Mouse (Mus musculus) brown adipose tissue, adult 24 weeks (tissue): ENCODE data around the gene Ccdc114. TPM values are rescaled to one million over a fixed set of nuclear protein-coding genes. Genes with fewer than 3 reads are reported as not detected.

Experiments
- H3K27ac ChIP-seq: fragments of 200-500 bp; replicated peaks from 2 replicates; pipeline ENCODE4 v1.5.1; 2012; ENCODE audit warnings: low read depth, mild to moderate bottlenecking, low read length
- H3K4me1 ChIP-seq: fragments of 200-500 bp; 2 replicates; pipeline ENCODE4 v1.6.1; 2012; ENCODE audit warnings: low read length, mixed read lengths; ENCODE audit not compliant: control insufficient read depth, insufficient read depth, insufficient read length
- H3K4me3 ChIP-seq: fragments of 200-500 bp; 2 replicates; pipeline ENCODE4 v1.5.1; 2012; ENCODE audit warnings: low read depth, mild to moderate bottlenecking, low read length, moderate library complexity; ENCODE audit not compliant: insufficient read depth
- polyA plus RNA-seq: library from polyadenylated mRNA; stranded (reverse); fragments of >200 nt; gene quantifications from 2 replicates; pipeline ENCODE4 v1.2.4, GENCODE M21; 2012; ENCODE audit not compliant: missing spikeins, insufficient read depth, insufficient read length

The Ccdc114 gene
- polyA plus RNA-seq, 1 experiment: 1.2 TPM

DNA sequence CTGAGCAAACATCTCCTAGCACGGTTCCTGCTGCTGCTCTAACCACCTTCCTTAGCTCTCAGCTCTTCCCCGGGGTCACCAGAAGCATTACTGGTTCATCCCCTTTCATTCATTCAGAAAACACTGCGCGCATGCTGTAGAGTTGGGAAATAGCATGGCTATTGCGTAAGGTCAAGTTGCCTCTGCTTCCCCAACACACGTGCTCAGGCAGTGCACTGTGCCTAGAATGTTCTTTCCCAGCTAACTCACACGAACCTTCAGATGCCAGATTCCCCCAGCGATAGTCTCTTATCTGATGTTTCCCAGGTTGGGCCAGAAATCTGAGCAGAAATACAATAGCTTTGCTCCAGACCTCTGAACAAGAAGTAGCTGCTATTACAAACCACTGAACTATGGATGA lies 68.6 kb downstream of the Ccdc114 start:
- no peak overlapping the region for H3K4me3 ChIP-seq
- no peak overlapping the region for H3K27ac ChIP-seq
- no peaks in the 10 kb centered on the region for H3K4me1 ChIP-seq

Other genes with a start within 250 kb of the Ccdc114 start
- not detected in 2 replicates for gene Ntn5, start 240.1 kb upstream of the Ccdc114 start, polyA plus RNA-seq
- not detected in 2 replicates for gene Sec1, start 229.7 kb upstream of the Ccdc114 start, polyA plus RNA-seq
- 12.1 and 17.1 TPM in 2 replicates for gene Car11, start 224.2 kb upstream of the Ccdc114 start, polyA plus RNA-seq
- gene Dbp, start 219.0 kb upstream of the Ccdc114 start, polyA plus RNA-seq: 23.3 and 31.5 TPM in 2 replicates
- 445 and 504 TPM in 2 replicates for gene Rpl18, start 208.6 kb upstream of the Ccdc114 start, polyA plus RNA-seq
- 9.2 and 9.9 TPM in 2 replicates for gene Sphk2, start 206.1 kb upstream of the Ccdc114 start, polyA plus RNA-seq
- not detected in 2 replicates for gene Fam83e, start 202.9 kb upstream of the Ccdc114 start, polyA plus RNA-seq
- gene Spaca4, start 198.3 kb upstream of the Ccdc114 start, polyA plus RNA-seq: not detected in 2 replicates
- 0.36 and 0.46 TPM in 2 replicates for gene Lmtk3, start 140.3 kb upstream of the Ccdc114 start, polyA plus RNA-seq
- 0.87 and 1.1 TPM in 2 replicates for gene Sult2b1, start 139.4 kb upstream of the Ccdc114 start, polyA plus RNA-seq
- 39.1 and 45.5 TPM in 2 replicates for gene Cyth2, start 109.5 kb upstream of the Ccdc114 start, polyA plus RNA-seq
- gene Kcnj14, start 99.3 kb upstream of the Ccdc114 start, polyA plus RNA-seq: 1.1 TPM in 1 of 2 replicates, not detected in the other
- gene Grwd1, start 93.1 kb upstream of the Ccdc114 start, polyA plus RNA-seq: 5.5 and 6.6 TPM in 2 replicates
- 95.6 and 96.1 TPM in 2 replicates for gene Kdelr1, start 51.3 kb upstream of the Ccdc114 start, polyA plus RNA-seq
- not detected in 2 replicates for gene Grin2d, start 45.7 kb upstream of the Ccdc114 start, polyA plus RNA-seq
- gene Syngr4, start 27.4 kb upstream of the Ccdc114 start, polyA plus RNA-seq: not detected in 2 replicates
- 151 and 189 TPM in 2 replicates for gene Tmem143, start 27.1 kb upstream of the Ccdc114 start, polyA plus RNA-seq
- 18.1 and 29.0 TPM in 2 replicates for gene Emp3, start 2.7 kb upstream of the Ccdc114 start, polyA plus RNA-seq
- gene Abcc6, start 106.2 kb downstream of the Ccdc114 start, polyA plus RNA-seq: not detected in 2 replicates
- 26.3 and 38.6 TPM in 2 replicates for gene Nomo1, start 109.6 kb downstream of the Ccdc114 start, polyA plus RNA-seq
- 5.1 and 10.4 TPM in 2 replicates for gene Kcnj11, start 176.7 kb downstream of the Ccdc114 start, polyA plus RNA-seq